Mouse (Mus musculus) limb, embryonic 14.5 days (tissue): ENCODE results near the gene Cdk10. TPM values are rescaled to one million over a fixed set of nuclear protein-coding genes. Genes with fewer than 3 reads are reported as not detected.
A peak's percentile ranks its signal among the peaks of the same experiment; 100 is the strongest.

Experiments used
- ATAC-seq: fragments of 200-750 bp; cut with Nextera tagmentation; 2 replicates; pipeline ENCODE4 v1.8.0; 2017; ENCODE audit warnings: low read depth, moderate number of reproducible peaks, moderate TSS enrichment; ENCODE audit not compliant: low FRiP score
- DNase-seq: peaks from one replicate; pipeline ENCODE4 v3.0.0-alpha.2; 2015; ENCODE audit warnings: low spot score
- H3K27ac ChIP-seq: fragments of 300-500 bp; sonication (generic); replicated peaks from 2 replicates; pipeline ENCODE4 v1.5.1; 2014; ENCODE audit warnings: low read depth, mild to moderate bottlenecking, low read length, moderate library complexity, mixed read lengths
- H3K27me3 ChIP-seq: fragments of 300-500 bp; sonication (generic); 2 replicates; pipeline ENCODE4 v1.6.1; 2014; ENCODE audit warnings: low read length, mixed read lengths; ENCODE audit not compliant: control insufficient read depth, insufficient read depth
- H3K36me3 ChIP-seq: fragments of 300-500 bp; sonication (generic); 2 replicates; pipeline ENCODE4 v1.6.1; 2014; ENCODE audit warnings: mild to moderate bottlenecking, low read length, moderate library complexity, mixed read lengths; ENCODE audit not compliant: control insufficient read depth, insufficient read depth
- H3K4me1 ChIP-seq: fragments of 300-500 bp; sonication (generic); 2 replicates; pipeline ENCODE4 v1.6.1; 2014; ENCODE audit warnings: antibody characterized with exemption, low read length, mixed read lengths; ENCODE audit not compliant: control insufficient read depth, insufficient read depth
- H3K4me2 ChIP-seq: fragments of 300-500 bp; sonication (generic); replicated peaks from 2 replicates; pipeline ENCODE4 v1.6.1; 2014; ENCODE audit warnings: low read depth, mild to moderate bottlenecking, low read length, moderate library complexity; ENCODE audit not compliant: severe bottlenecking
- H3K4me3 ChIP-seq: fragments of 300-500 bp; sonication (generic); replicated peaks from 2 replicates; pipeline ENCODE4 v1.5.1; 2014; ENCODE audit warnings: low read length
- H3K9ac ChIP-seq: fragments of 300-500 bp; sonication (generic); 2 replicates; pipeline ENCODE4 v1.6.1; 2014; ENCODE audit warnings: mild to moderate bottlenecking, low read depth, low read length, moderate library complexity; ENCODE audit not compliant: severe bottlenecking
- H3K9me3 ChIP-seq: fragments of 300-500 bp; sonication (generic); 2 replicates; pipeline ENCODE4 v1.6.1; 2016; ENCODE audit warnings: low read length; ENCODE audit not compliant: control insufficient read depth
- POLR2A ChIP-seq: fragments of 200-500 bp; IDR thresholded peaks from 2 replicates; pipeline ENCODE4 v1.8.0; 2012; ENCODE audit warnings: inconsistent platforms, mild to moderate bottlenecking, moderate library complexity, borderline replicate concordance; ENCODE audit not compliant: insufficient read depth, insufficient read length; ENCODE audit errors: extremely low read depth
- WGBS: fragments of 180-500 bp; shearing (Covaris S2); extraction: QIAGEN DNeasy Blood & Tissue Kit; methylation state at CpG from one replicate; pipeline ENCODE4 v1.1.7; 2014; 5-methylcytosine and 5-hydroxymethylcytosine counted together
- polyA plus RNA-seq, 2 experiments: library from polyadenylated mRNA; depleted of rRNA in 1 of 2; stranded (reverse) in 1 of 2; unstranded in 1 of 2; fragments of >200 nt; fragmentation: Nextera tagmentation in 1 of 2; extraction: Ambion mirVana in 1 of 2; gene quantifications; 2 replicates each; pipeline versions ENCODE4 v1.2.1 to v1.2.3; 2012 to 2014

Gene Cdk10
- polyA plus RNA-seq, 2 experiments, result 32.9 to 128 TPM

- no peak for TF ChIP-seq POLR2A
- Histone ChIP-seq H3K27ac (no peak overlapping the region), H3K4me3 (no peak overlapping the region), H3K4me2 (no peak overlapping the region), H3K9me3 (no peaks in the 10 kb centered on the region), H3K36me3 (peaks cover 7% of the 10 kb centered on the region; the same call in 1 of the 2 replicates), H3K9ac (no peak overlapping the region), H3K4me1 (0 out of 2 replicates have a peak, but pooled peaks cover 8% of the 10 kb centered on the region), H3K27me3 (peaks cover 16% of the 10 kb centered on the region)
- 79% methylated on average over 11 of the region's 11 CpGs for WGBS
- ATAC-seq (no peak), DNase-seq (no peak)
Measured at GRCm38 (mm10) chr8:123233760-123234159, 9.1 kb downstream of the Cdk10 start.

DNA sequence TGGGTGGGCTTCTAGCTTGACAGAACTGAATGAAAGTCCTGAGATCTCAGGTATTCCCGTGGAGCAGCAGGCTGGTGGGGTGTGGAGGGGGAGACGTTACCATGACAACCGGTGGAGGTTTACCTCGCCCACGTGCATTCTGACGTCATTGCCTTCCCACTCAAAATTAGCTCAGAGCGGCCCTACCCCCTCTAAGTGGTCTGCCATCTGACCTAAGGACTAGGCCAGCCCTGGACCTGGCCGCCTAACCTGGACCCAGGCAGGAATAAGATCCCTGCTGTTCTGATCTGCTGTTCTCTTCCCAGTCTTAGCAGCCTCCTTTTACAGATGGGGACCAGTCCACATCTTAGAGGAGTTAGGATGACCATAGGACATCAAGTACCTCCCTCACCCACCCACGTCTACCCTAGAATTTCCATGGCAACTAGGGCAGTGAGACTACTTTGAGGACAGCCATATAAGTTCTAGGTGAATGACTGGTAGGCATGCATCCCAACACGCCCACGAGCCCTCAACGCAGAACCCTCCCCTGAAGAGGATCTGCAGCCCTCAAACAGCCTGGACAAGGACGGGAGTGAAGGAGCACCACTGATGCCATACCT is 10.4 kb downstream of the Cdk10 start:
- H3K9me3 ChIP-seq, result no peaks in the 10 kb centered on the region
- peak overlapping the region; percentile 28 for H3K9ac ChIP-seq
- no peak for ATAC-seq
- H3K4me1 ChIP-seq, result 0 out of 2 replicates have a peak, but pooled peaks cover 8% of the 10 kb centered on the region
- no peak overlapping the region for H3K27ac ChIP-seq
- H3K36me3 ChIP-seq, result no peaks in the 10 kb centered on the region
- DNase-seq, result peak; percentile 29
- H3K4me2 ChIP-seq, result peak overlapping the region; percentile 63
- no peak for TF ChIP-seq POLR2A
- H3K4me3 ChIP-seq, result peak overlapping the region; percentile 40
- peaks cover 16% of the 10 kb centered on the region for H3K27me3 ChIP-seq
- 34% methylated on average over 13 of the region's 13 CpGs for WGBS

DNA sequence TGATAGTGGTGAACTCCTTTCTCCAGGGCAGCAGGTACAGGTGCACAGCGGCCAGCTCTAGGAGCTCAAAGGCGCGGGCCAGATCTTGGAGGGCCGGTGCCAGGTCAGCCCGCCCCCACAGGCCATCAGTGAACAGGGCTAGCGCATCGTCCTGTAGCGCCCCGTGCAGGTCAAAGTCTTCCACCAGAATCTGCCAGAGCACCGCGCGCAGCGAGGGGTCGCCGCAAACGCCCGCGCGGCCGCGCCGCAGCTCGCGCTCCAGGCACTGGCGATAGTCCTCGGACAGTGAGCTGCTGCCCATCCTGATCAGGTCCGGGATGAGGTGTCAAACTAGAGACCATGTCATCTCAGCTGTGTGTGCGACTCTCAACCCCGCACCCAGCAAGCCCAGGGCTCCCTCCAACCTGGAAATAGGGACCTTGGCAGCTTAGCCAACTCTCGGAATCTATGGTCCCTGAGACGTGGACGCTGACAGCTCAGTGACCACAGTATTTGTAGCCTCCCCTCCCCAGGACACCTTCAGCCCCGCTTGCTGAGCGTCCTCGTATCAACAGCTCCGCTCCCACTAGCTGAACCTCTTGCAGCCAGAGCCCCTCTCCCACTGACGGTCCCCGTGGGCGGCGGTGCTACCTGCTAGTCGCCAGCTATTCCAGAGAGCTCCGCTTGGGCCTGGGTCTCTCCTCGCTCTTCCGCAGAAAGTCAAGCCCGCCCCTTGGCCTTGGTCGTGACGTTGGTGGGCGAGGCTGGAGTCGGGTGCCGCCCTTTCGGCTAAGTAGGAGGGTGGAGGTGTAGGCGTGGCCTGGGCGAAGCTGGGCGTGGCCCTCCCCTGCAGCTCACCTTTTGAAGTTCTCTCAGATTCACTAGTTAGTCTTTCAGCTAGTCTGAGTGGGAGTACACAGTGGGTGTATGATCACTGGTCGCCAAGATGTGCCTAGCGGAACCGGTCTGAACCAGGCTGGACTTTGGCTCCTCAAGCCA is 11.2 kb downstream of the Cdk10 start, which contains the start of gene Spata2l:
TSS of gene Spata2l (minus strand) at position 714 of the 978 bp plus-strand sequence.
- Histone ChIP-seq H3K9me3 (no peaks in the 10 kb centered on the region), H3K4me3 (peak within 1 kb of the TSS; percentile 40), H3K27ac (no peak within 1 kb of the TSS), H3K36me3 (no peaks in the 10 kb centered on the region), H3K9ac (peak within 1 kb of the TSS; percentile 28), H3K4me1 (0 out of 2 replicates have a peak, but pooled peaks cover 8% of the 10 kb centered on the region), H3K27me3 (peaks cover 16% of the 10 kb centered on the region), H3K4me2 (peak within 1 kb of the TSS; percentile 63)
- WGBS, result 2% methylated on average over 54 of the region's 57 CpGs
- no peak for TF ChIP-seq POLR2A
- DNase-seq (peak; percentile 85), ATAC-seq (peak; percentile 90)

GRCm38 (mm10) chr8:123239398-123239797 is 14.8 kb downstream of the Cdk10 start:
- DNase-seq (no peak), ATAC-seq (no peak)
- no peaks in the 10 kb centered on the region for H3K9me3 ChIP-seq
- peaks cover 16% of the 10 kb centered on the region for H3K27me3 ChIP-seq
- H3K4me2 ChIP-seq, result no peak overlapping the region
- no peak overlapping the region for H3K4me3 ChIP-seq
- H3K9ac ChIP-seq, result no peak overlapping the region
- H3K27ac ChIP-seq, result no peak overlapping the region
- 88% methylated on average over 10 of the region's 10 CpGs for WGBS
- no peak for TF ChIP-seq POLR2A
- peaks cover 27% of the 10 kb centered on the region for H3K36me3 ChIP-seq
- 0 out of 2 replicates have a peak, but pooled peaks cover 8% of the 10 kb centered on the region for H3K4me1 ChIP-seq
